Mouse (Mus musculus): ENCODE measurements around the gene Mknk2. TPM values are rescaled to one million over a fixed set of nuclear protein-coding genes. Genes with fewer than 3 reads are reported as not detected.

Mknk2 gene
- total RNA-seq, 2 experiments from 2014 or later: 142 to 160 TPM

GRCm38 (mm10) chr10:80669737-80670485 is 8.0 kb downstream of the Mknk2 start:
- peak; percentile 72 for DNase-seq

GRCm38 (mm10) chr10:80669018-80669417 is 8.9 kb downstream of the Mknk2 start:
- no peak for DNase-seq

- DNase-seq: peak; percentile 76
Observed at GRCm38 (mm10) chr10:80668614-80669013, 9.3 kb downstream of the Mknk2 start.

GRCm38 (mm10) chr10:80666837-80667412 is 11.0 kb downstream of the Mknk2 start:
- peak; percentile 55 for DNase-seq

GRCm38 (mm10) chr10:80665981-80666733 is 11.8 kb downstream of the Mknk2 start:
- no peak for DNase-seq

- DNase-seq: no peak
Observed at GRCm38 (mm10) chr10:80665459-80665858, 12.5 kb downstream of the Mknk2 start.

- peak; percentile 83 for DNase-seq
Observed at GRCm38 (mm10) chr10:80665016-80665380, 12.9 kb downstream of the Mknk2 start.

- peak; percentile 88 for DNase-seq
Observed at GRCm38 (mm10) chr10:80664197-80665015, 13.5 kb downstream of the Mknk2 start.

- no peak for DNase-seq
Observed at GRCm38 (mm10) chr10:80663485-80664196, 14.3 kb downstream of the Mknk2 start.

GRCm38 (mm10) chr10:80661149-80661548 is 16.8 kb downstream of the Mknk2 start:
- peak; percentile 57 for DNase-seq

- peak; percentile 83 for DNase-seq
Observed at GRCm38 (mm10) chr10:80659213-80659612, 18.7 kb downstream of the Mknk2 start.

- no peak for DNase-seq
Observed at GRCm38 (mm10) chr10:80658841-80659202, 19.1 kb downstream of the Mknk2 start.

- no peak for DNase-seq
Observed at GRCm38 (mm10) chr10:80658194-80658840, 19.6 kb downstream of the Mknk2 start.

GRCm38 (mm10) chr10:80656863-80657623 is 20.9 kb downstream of the Mknk2 start, which contains the start of gene Btbd2:
Gene Btbd2, minus strand, starts transcription at chr10:80657071.
- DNase-seq: no peak

GRCm38 (mm10) chr10:80656130-80656862 is 21.6 kb downstream of the Mknk2 start:
- peak; percentile 99 for DNase-seq

- no peak for DNase-seq
Observed at GRCm38 (mm10) chr10:80655406-80656129, 22.3 kb downstream of the Mknk2 start.

- DNase-seq: no peak
Observed at GRCm38 (mm10) chr10:80654866-80655265, 23.0 kb downstream of the Mknk2 start.

- no peak for DNase-seq
Observed at GRCm38 (mm10) chr10:80653156-80653720, 24.7 kb downstream of the Mknk2 start.
